Mouse (Mus musculus): ENCODE results near the gene Hoxd11. TPM values are rescaled to one million over a fixed set of nuclear protein-coding genes. Genes with fewer than 3 reads are reported as not detected.

The Hoxd11 gene
- polyA plus RNA-seq, 1 experiment: not detected

DNA sequence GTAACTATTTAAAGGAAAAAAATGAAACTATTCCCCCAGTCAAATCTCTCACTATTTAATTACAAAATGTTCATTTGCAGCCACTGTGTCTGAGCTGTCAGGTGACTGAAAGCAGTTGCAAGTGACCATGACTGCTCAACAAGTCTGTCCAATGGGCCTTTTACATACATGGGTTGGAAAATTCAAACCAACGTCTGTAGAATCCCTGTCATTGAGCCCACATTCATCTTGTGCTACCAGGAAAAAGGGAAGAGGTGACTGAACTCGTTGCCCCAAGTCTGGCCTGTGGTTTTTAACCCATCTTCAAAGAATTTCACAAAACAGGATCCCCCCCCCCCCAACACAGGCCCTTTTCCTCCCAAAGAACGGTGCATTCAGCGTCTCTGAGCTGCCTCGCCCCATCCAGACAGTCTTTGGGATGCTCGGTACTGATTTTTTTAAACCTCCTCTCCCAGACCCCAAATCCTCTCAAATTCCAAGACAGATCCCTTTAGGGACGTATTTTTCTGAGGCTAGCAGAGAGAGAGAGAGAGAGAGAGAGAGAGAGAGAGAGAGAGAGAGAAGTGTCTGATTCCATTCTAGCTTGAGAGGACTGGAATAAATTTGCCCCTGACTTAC, 16.6 kb downstream of the Hoxd11 start:
- WGBS: 27% methylated on average over 7 of the region's 7 CpGs
- Histone ChIP-seq H3K4me3 (ENCODE audit: control insufficient read depth, insufficient read depth, low read length) (no peak overlapping the region), H3K27me3 (ENCODE audit: control insufficient read depth, insufficient read depth, low read length) (peaks cover 40% of the 10 kb centered on the region), H3K36me3 (ENCODE audit: control insufficient read depth, insufficient read depth, low read length) (no peaks in the 10 kb centered on the region), H3K4me1 (replicated peaks; ENCODE audit: control insufficient read depth, insufficient read depth, low read length) (no peaks in the 10 kb centered on the region; the same call in 1 of the 2 replicates), H3K27ac (ENCODE audit: control insufficient read depth, insufficient read depth, low read length) (no peak overlapping the region)
- TF ChIP-seq POLR2A (IDR thresholded peaks at IDR 0.05; ENCODE audit: control insufficient read depth, extremely low read depth, insufficient read depth, low read length, poor library complexity): no peak
- no peak for TF ChIP-seq CTCF (IDR thresholded peaks at IDR 0.05; ENCODE audit: borderline replicate concordance, control insufficient read depth, extremely low read depth, insufficient read depth, low read length, poor library complexity)
- DNase-seq: no peak

DNA sequence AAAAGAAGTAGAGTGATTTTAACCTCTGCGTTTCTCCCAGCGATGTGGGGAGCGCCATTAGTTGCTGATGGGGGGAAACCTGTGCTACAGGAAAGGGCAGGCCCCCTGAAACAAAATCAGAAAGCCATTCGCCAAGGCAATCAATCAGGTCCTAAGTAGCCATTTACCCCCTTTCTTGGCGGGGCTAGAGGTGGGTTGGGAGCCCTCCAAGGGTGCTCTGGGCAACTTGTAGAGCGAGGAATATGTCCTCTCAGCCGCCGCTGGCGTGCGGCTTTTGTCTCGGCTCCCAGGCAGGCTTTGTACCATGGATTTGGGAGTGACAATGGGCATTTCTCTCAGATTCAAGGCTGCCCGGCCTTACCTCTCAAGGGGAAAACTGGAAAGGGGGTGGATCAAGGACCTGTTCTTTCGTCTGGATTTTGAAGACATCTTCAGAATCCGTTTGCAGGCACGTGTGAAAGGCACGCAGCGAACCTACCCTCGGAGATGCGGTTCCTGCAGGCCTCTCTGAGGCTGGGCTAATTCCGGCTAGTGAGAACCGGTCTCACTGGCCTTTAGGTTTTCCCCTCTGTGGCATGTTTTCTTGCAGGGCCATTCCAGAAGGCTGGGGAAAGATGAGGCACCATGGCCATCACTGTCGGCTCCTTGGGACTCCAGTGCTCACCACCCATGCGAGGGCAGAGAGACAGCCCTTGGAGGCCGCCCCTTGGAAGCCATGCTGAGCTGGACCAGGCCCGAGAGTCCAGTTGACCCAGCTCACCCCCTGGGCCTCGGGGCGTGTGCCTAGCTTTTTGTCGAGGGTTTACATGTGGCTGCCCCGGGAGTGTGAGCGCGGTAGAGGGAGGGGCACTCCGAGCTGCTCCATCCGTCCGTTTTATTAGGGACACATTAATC, 17.3 kb downstream of the Hoxd11 start:
- Histone ChIP-seq H3K27ac (ENCODE audit: control insufficient read depth, insufficient read depth, low read length) (no peak overlapping the region), H3K4me1 (replicated peaks; ENCODE audit: control insufficient read depth, insufficient read depth, low read length) (no peaks in the 10 kb centered on the region; the same call in 1 of the 2 replicates), H3K4me3 (ENCODE audit: control insufficient read depth, insufficient read depth, low read length) (no peak overlapping the region), H3K27me3 (ENCODE audit: control insufficient read depth, insufficient read depth, low read length) (peaks cover 38% of the 10 kb centered on the region), H3K36me3 (ENCODE audit: control insufficient read depth, insufficient read depth, low read length) (no peaks in the 10 kb centered on the region)
- WGBS: 19% methylated on average over 34 of the region's 34 CpGs
- TF ChIP-seq POLR2A (IDR thresholded peaks at IDR 0.05; ENCODE audit: control insufficient read depth, extremely low read depth, insufficient read depth, low read length, poor library complexity) (no peak), CTCF (IDR thresholded peaks at IDR 0.05; ENCODE audit: borderline replicate concordance, control insufficient read depth, extremely low read depth, insufficient read depth, low read length, poor library complexity) (no peak)
- DNase-seq: no peak

DNA sequence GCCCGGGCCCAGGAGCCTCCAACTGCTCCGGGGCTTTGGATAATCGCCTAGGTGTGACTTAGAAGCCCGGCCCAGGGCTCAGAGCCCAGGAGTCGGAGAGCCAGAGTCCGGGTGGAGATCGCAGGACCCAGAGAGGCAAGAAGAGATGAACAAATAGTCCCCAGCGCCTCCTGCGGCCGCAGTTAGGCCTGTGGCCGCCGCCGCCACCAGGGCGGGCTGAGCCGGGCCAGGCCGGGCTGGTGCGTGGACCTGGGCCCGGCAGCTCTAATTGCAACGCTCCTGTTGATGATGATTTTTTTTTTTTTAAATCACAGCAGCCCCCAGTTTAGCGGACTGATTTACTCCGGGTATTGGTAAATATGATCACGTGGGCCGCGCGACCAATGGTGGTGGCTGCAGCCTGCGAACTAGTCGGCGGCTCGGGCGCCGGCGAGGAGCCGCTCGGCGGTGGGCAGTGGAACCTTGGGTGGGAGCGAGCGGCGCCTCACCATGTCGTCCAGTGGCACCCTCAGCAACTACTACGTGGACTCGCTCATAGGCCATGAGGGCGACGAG, 18.3 kb downstream of the Hoxd11 start, which contains the start of gene Hoxd9:
Gene Hoxd9 (plus strand): TSS at position 161 of the 555 bp plus-strand sequence.
- WGBS: 3% methylated on average over 43 of the region's 43 CpGs
- Histone ChIP-seq H3K36me3 (ENCODE audit: control insufficient read depth, insufficient read depth, low read length) (no peaks in the 10 kb centered on the region), H3K4me1 (replicated peaks; ENCODE audit: control insufficient read depth, insufficient read depth, low read length) (no peaks in the 10 kb centered on the region; the same call in 1 of the 2 replicates), H3K27ac (ENCODE audit: control insufficient read depth, insufficient read depth, low read length) (no peak within 1 kb of the TSS), H3K4me3 (ENCODE audit: control insufficient read depth, insufficient read depth, low read length) (no peak within 1 kb of the TSS), H3K27me3 (ENCODE audit: control insufficient read depth, insufficient read depth, low read length) (peaks cover 28% of the 10 kb centered on the region)
- TF ChIP-seq POLR2A (IDR thresholded peaks at IDR 0.05; ENCODE audit: control insufficient read depth, extremely low read depth, insufficient read depth, low read length, poor library complexity) (no peak), CTCF (IDR thresholded peaks at IDR 0.05; ENCODE audit: borderline replicate concordance, control insufficient read depth, extremely low read depth, insufficient read depth, low read length, poor library complexity) (no peak)
- DNase-seq: no peak

DNA sequence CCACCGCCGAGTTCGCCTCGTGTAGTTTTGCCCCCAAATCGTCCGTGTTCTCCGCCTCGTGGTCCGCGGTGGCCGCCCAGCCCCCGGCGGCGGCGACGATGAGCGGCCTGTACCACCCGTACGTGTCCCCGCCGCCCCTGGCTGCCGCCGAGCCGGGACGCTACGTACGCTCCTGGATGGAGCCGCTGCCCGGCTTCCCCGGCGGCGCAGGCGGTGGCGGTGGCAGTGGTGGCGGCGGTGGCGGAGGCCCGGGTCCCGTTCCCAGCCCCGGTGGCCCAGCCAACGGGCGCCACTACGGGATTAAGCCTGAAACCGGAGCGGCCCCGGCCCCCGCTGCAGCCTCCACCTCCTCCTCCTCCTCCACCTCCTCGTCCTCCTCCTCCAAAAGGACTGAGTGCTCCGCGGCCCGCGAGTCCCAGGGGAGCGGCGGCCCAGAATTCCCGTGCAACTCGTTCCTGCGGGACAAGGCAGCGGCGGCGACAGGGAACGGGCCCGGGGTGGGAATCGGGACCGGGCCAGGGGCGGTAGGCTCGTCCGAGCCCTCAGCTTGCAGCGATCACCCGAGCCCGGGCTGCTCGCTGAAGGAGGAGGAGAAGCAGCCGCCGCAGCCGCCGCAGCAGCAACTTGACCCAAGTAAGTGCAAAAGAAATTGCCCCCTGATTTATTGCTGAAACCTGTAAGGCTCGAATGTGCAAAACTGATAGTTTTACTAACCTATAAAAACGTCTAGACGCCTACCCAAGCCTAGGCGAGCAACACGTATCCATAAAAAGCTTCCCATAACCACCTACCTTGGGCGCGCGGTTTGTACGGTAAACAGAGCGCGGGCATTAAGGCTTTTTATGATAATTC, 19.1 kb downstream of the Hoxd11 start:
- no peak for TF ChIP-seq CTCF (IDR thresholded peaks at IDR 0.05; ENCODE audit: borderline replicate concordance, control insufficient read depth, extremely low read depth, insufficient read depth, low read length, poor library complexity)
- H3K27ac ChIP-seq (ENCODE audit: control insufficient read depth, insufficient read depth, low read length): no peak overlapping the region
- no peak overlapping the region for H3K4me3 ChIP-seq (ENCODE audit: control insufficient read depth, insufficient read depth, low read length)
- no peaks in the 10 kb centered on the region; the same call in 1 of the 2 replicates for H3K4me1 ChIP-seq (replicated peaks; ENCODE audit: control insufficient read depth, insufficient read depth, low read length)
- no peaks in the 10 kb centered on the region for H3K36me3 ChIP-seq (ENCODE audit: control insufficient read depth, insufficient read depth, low read length)
- peaks cover 23% of the 10 kb centered on the region for H3K27me3 ChIP-seq (ENCODE audit: control insufficient read depth, insufficient read depth, low read length)
- DNase-seq: no peak
- WGBS: 5% methylated on average over 86 of the region's 86 CpGs

DNA sequence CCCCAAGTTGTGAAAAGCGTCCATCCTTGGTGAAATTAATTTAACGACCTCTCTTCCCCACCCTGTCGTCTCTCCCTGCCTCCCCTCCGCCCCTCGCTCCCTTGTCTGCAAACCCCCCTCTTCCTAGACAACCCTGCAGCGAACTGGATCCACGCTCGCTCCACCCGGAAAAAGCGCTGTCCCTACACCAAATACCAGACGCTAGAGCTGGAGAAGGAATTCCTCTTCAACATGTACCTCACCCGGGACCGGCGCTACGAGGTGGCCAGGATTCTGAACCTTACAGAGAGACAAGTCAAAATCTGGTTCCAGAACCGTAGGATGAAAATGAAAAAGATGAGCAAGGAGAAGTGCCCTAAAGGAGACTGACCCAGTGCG, 19.7 kb downstream of the Hoxd11 start:
- H3K4me3 ChIP-seq (ENCODE audit: control insufficient read depth, insufficient read depth, low read length): no peak overlapping the region
- 17% methylated on average over 17 of the region's 17 CpGs for WGBS
- H3K36me3 ChIP-seq (ENCODE audit: control insufficient read depth, insufficient read depth, low read length): no peaks in the 10 kb centered on the region
- no peak for TF ChIP-seq CTCF (IDR thresholded peaks at IDR 0.05; ENCODE audit: borderline replicate concordance, control insufficient read depth, extremely low read depth, insufficient read depth, low read length, poor library complexity)
- no peak for TF ChIP-seq POLR2A (IDR thresholded peaks at IDR 0.05; ENCODE audit: control insufficient read depth, extremely low read depth, insufficient read depth, low read length, poor library complexity)
- peaks cover 23% of the 10 kb centered on the region for H3K27me3 ChIP-seq (ENCODE audit: control insufficient read depth, insufficient read depth, low read length)
- no peak overlapping the region for H3K27ac ChIP-seq (ENCODE audit: control insufficient read depth, insufficient read depth, low read length)
- H3K4me1 ChIP-seq (replicated peaks; ENCODE audit: control insufficient read depth, insufficient read depth, low read length): no peaks in the 10 kb centered on the region; the same call in 1 of the 2 replicates
- no peak for DNase-seq
